ENCODE assay signal across 15 mouse cellular contexts in the genomic region with DNA sequence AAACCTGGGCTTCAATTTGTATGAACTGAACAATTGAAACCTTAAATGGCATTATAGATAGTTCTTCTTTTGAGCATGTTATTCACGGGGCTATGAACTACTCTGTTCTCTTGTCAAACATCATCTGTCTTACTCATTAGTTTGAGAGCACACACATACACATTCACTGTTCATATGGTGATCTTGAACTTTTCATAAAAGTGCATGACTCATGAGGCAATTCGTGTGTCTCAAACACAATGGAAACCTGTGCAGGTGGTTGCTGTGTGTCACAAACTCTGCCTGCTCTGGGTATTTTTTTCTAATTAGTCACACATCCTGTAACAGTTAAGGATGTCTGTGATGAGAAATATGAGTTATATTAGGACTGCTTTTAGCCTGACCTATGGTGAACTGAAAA.
"Had no signal": no experiment of that assay in that cellular context is flagged by ENCODE, and none has a peak within 500 bp of the region (broad histone marks: within the 10 kb centered on the region; RNA-seq: fewer than 3 reads in every experiment).

No protein-coding gene starts in this region.

- H3K27me3 ChIP-seq: kidney, embryonic 15.5 days; limb, embryonic 13.5 days; neural tube, embryonic 15.5 days; stomach, embryonic 15.5 days had no signal

- DNase-seq: kidney, postnatal 14 days; left cerebral cortex, postnatal 4 days; lung, adult 18-20 months; lung, postnatal 4 days; midbrain, embryonic 14.5 days; right cerebral cortex, postnatal 4 days; spleen, adult 18-20 months; thymus, postnatal 4 days had no signal

- H3K36me3 ChIP-seq: kidney, embryonic 15.5 days; limb, embryonic 13.5 days; midbrain, embryonic 10.5 days; neural tube, embryonic 15.5 days; stomach, embryonic 15.5 days had no signal

- H3K27ac ChIP-seq: kidney, embryonic 15.5 days; limb, embryonic 13.5 days; liver, embryonic 14.5 days; midbrain, embryonic 10.5 days; neural tube, embryonic 15.5 days; stomach, embryonic 15.5 days had no signal

- H3K4me3 ChIP-seq: kidney, embryonic 15.5 days; limb, embryonic 13.5 days; midbrain, embryonic 10.5 days; myocyte; neural tube, embryonic 15.5 days; stomach, embryonic 15.5 days had no signal

- H3K4me1 ChIP-seq: kidney, embryonic 15.5 days; limb, embryonic 13.5 days; midbrain, embryonic 10.5 days; neural tube, embryonic 15.5 days; stomach, embryonic 15.5 days had no signal

- H3K9me3 ChIP-seq: kidney, embryonic 15.5 days; limb, embryonic 13.5 days; midbrain, embryonic 10.5 days; neural tube, embryonic 15.5 days; stomach, embryonic 15.5 days had no signal
